Comparison of ENCODE assay signal across 20 mouse cellular contexts in genomic region chr11:54960251-54960650, GRCm38 (mm10). TPM values are rescaled to one million over a fixed set of nuclear protein-coding genes. Genes with fewer than 3 reads are reported as not detected.
DNase-seq lines count a peak whose midpoint lies in the region; ATAC-seq and TF ChIP-seq lines count a peak whose summit lies in the region.
"Had no signal": no experiment of that assay in that cellular context is flagged by ENCODE, and none has a peak within 500 bp of the region (broad histone marks: within the 10 kb centered on the region; RNA-seq: fewer than 3 reads in every experiment).

No protein-coding gene starts in this region.

- ATAC-seq in megakaryocyte, adult 5-6 weeks (ENCODE audit: poor library complexity, severe bottlenecking) = no peak
- ATAC-seq in forebrain, embryonic 13.5 days = no peak
- no peak for ATAC-seq in activated CD4-positive, CD25-positive, alpha-beta regulatory T cell, adult 4 months
- ATAC-seq: forebrain, embryonic 14.5 days; forebrain, embryonic 16.5 days had no signal

- peak overlapping the region; percentile 96 for H3K4me2 ChIP-seq in CH12.LX (ENCODE audit: insufficient read depth, low read depth, poor library complexity, severe bottlenecking)
- no peak overlapping the region for H3K4me2 ChIP-seq in forebrain, embryonic 13.5 days
- H3K4me2 ChIP-seq: embryonic facial prominence, embryonic 12.5 days had no signal

- TF ChIP-seq EP300 in CH12.LX (IDR thresholded peaks at IDR 0.05; ENCODE audit: low read length) = no peak
- TF ChIP-seq EP300 in MEL (IDR thresholded peaks at IDR 0.05; ENCODE audit: low read depth in 1 of 2, low read length in 2 of 2) = no peak

- peak overlapping the region; percentile 92 for H3K4me3 ChIP-seq in megakaryocyte, embryonic 14.5 days (replicated peaks)
- peak overlapping the region; percentile 19 to 90 (median 33) for H3K4me3 ChIP-seq in CH12.LX (replicated peaks in 1 of 3; ENCODE audit: low read depth in 2 of 3, low read length in 2 of 3, poor library complexity in 1 of 3)
- no peak overlapping the region for H3K4me3 ChIP-seq in MEL (ENCODE audit: control insufficient read depth in 1 of 2, insufficient read depth in 1 of 2, low read depth in 2 of 2, low read length in 2 of 2)
- no peak overlapping the region for H3K4me3 ChIP-seq in forebrain, embryonic 13.5 days
- H3K4me3 ChIP-seq: embryonic facial prominence, embryonic 10.5 days; embryonic facial prominence, embryonic 12.5 days had no signal

- peak overlapping the region; percentile 30 for H3K27ac ChIP-seq in CH12.LX (ENCODE audit: insufficient read depth, low read depth)
- H3K27ac ChIP-seq in MEL (ENCODE audit: control insufficient read depth, low read depth, low read length) = no peak overlapping the region
- H3K27ac ChIP-seq in forebrain, embryonic 13.5 days = no peak overlapping the region
- H3K27ac ChIP-seq: embryonic facial prominence, embryonic 10.5 days; embryonic facial prominence, embryonic 12.5 days had no signal

- in situ Hi-C loops in CH12.LX (cut with MboI; ENCODE audit: low pct_ligation_motif_present, low pct_unique_long_range_greater_than_20kb, low sequenced_read_pairs) = no loop called here

- TF ChIP-seq RAD21 in CH12.LX (IDR thresholded peaks at IDR 0.05; ENCODE audit: low read depth, low read length) (no peak), MEL (IDR thresholded peaks at IDR 0.05; ENCODE audit: low read depth, low read length) (no peak)

- H3K27me3 ChIP-seq in megakaryocyte, embryonic 14.5 days (replicated peaks) = no peaks in the 10 kb centered on the region
- H3K27me3 ChIP-seq in CH12.LX (replicated peaks) (no peaks in the 10 kb centered on the region), MEL (ENCODE audit: control insufficient read depth in 1 of 2, insufficient read depth in 2 of 2, low read length in 2 of 2) (no peaks in the 10 kb centered on the region)
- H3K27me3 ChIP-seq in forebrain, embryonic 13.5 days = no peaks in the 10 kb centered on the region
- H3K27me3 ChIP-seq: embryonic facial prominence, embryonic 12.5 days had no signal

- dilution Hi-C loops in CH12.LX (cut with MboI; ENCODE audit: extremely low pct_ligation_motif_present, extremely low pct_unique_long_range_greater_than_20kb, low sequenced_read_pairs) = no loop called here

- peaks cover 93% of the 10 kb centered on the region for H3K4me1 ChIP-seq in megakaryocyte, embryonic 14.5 days
- H3K4me1 ChIP-seq in CH12.LX (ENCODE audit: control insufficient read depth in 1 of 2, insufficient read depth in 2 of 2) = peaks cover 28 to 74% of the 10 kb centered on the region in 2 experiments
- peaks cover 19 to 58% of the 10 kb centered on the region in 2 experiments for H3K4me1 ChIP-seq in MEL (ENCODE audit: control insufficient read depth in 1 of 2, insufficient read depth in 2 of 2, low read length in 2 of 2)
- H3K4me1 ChIP-seq in forebrain, embryonic 13.5 days = no peaks in the 10 kb centered on the region
- H3K4me1 ChIP-seq: embryonic facial prominence, embryonic 12.5 days had no signal

- 0 out of 2 replicates have a peak, but pooled peaks have one; percentile 15 for TF ChIP-seq POLR2A in CH12.LX (IDR thresholded peaks at IDR 0.05; ENCODE audit: low read depth, low read length)
- no peak for TF ChIP-seq POLR2A in MEL (IDR thresholded peaks at IDR 0.05; ENCODE audit: control insufficient read depth in 1 of 2, insufficient read depth in 1 of 2, low read depth in 1 of 2, low read length in 2 of 2, poor library complexity in 1 of 2)

- H3K79me2 ChIP-seq in CH12.LX (replicated peaks; ENCODE audit: control insufficient read depth, extremely low read depth, insufficient read depth, poor library complexity, severe bottlenecking) (peaks cover 59% of the 10 kb centered on the region), MEL (ENCODE audit: control insufficient read depth, insufficient read depth, low read length, poor library complexity) (peaks cover 3% of the 10 kb centered on the region; the same call in 1 of the 2 replicates)

- H3K36me3 ChIP-seq in megakaryocyte, embryonic 14.5 days (replicated peaks; ENCODE audit: low read length) = peaks cover 41% of the 10 kb centered on the region
- peaks cover 3 to 21% of the 10 kb centered on the region in 2 experiments for H3K36me3 ChIP-seq in CH12.LX (replicated peaks in 1 of 2; ENCODE audit: control insufficient read depth in 1 of 2, insufficient read depth in 1 of 2, low read length in 1 of 2)
- peaks cover 0 to 32% of the 10 kb centered on the region in 2 experiments; a peak in 2 of 4 replicates for H3K36me3 ChIP-seq in MEL (ENCODE audit: control insufficient read depth in 1 of 2, insufficient read depth in 2 of 2, low read length in 2 of 2)
- no peaks in the 10 kb centered on the region for H3K36me3 ChIP-seq in forebrain, embryonic 13.5 days (ENCODE audit: poor library complexity, severe bottlenecking)
- H3K36me3 ChIP-seq: embryonic facial prominence, embryonic 10.5 days; embryonic facial prominence, embryonic 12.5 days; G1E had no signal

- H3K9ac ChIP-seq in CH12.LX (ENCODE audit: insufficient read depth, low read depth) (peak overlapping the region; percentile 58), MEL (ENCODE audit: control insufficient read depth, low read depth, low read length, poor library complexity, severe bottlenecking) (no peak overlapping the region)
- no peak overlapping the region for H3K9ac ChIP-seq in forebrain, embryonic 13.5 days
- H3K9ac ChIP-seq: embryonic facial prominence, embryonic 12.5 days had no signal

- 85% methylated on average over 6 of the region's 6 CpGs for WGBS in forebrain, embryonic 13.5 days

- TF ChIP-seq CTCF in CH12.LX (conservative IDR thresholded peaks at IDR 0.05 in 1 of 2, IDR thresholded peaks at IDR 0.05 in 1 of 2; ENCODE audit: low read depth in 2 of 2, low read length in 2 of 2) = no peak
- TF ChIP-seq CTCF in MEL (IDR thresholded peaks at IDR 0.05 in 2 of 3, conservative IDR thresholded peaks at IDR 0.05 in 1 of 3; ENCODE audit: control insufficient read depth in 1 of 3, insufficient read depth in 1 of 3, low read depth in 2 of 3, low read length in 3 of 3, poor library complexity in 1 of 3, severe bottlenecking in 1 of 3) = no peak

- DNase-seq in CH12.LX (ENCODE audit: extremely low read depth) (no peak), MEL (ENCODE audit: low read depth, low spot score) (no peak)
- no peak for DNase-seq in left cerebral cortex, adult 8-10 months (ENCODE audit: low spot score in 2 of 2)
- DNase-seq: adrenal gland, adult 8-10 months; adrenal gland, postnatal 14 days; adrenal gland, postnatal 36 days; cerebellum, adult 11-12 months; cerebellum, adult 2 months; cerebellum, adult 9-10 months; cerebellum, postnatal 10 days; cerebellum, postnatal 25 days had no signal

- H3K9me3 ChIP-seq in megakaryocyte, embryonic 14.5 days = peaks cover 6% of the 10 kb centered on the region
- H3K9me3 ChIP-seq in CH12.LX (replicated peaks; ENCODE audit: low read length) (peaks cover 5% of the 10 kb centered on the region), MEL (replicated peaks; ENCODE audit: insufficient read depth, low read length) (no peaks in the 10 kb centered on the region)
- H3K9me3 ChIP-seq in forebrain, embryonic 13.5 days (replicated peaks) = no peaks in the 10 kb centered on the region
- H3K9me3 ChIP-seq: embryonic facial prominence, embryonic 10.5 days; embryonic facial prominence, embryonic 12.5 days; G1E had no signal

TF ChIP-seq in CH12.LX, 34 proteins besides CTCF, POLR2A, EP300 and RAD21 (continues in another document):
- no peak for TF ChIP-seq MXI1 (IDR thresholded peaks at IDR 0.05; ENCODE audit: low read depth, low read length)
- no peak for TF ChIP-seq MAFK (IDR thresholded peaks at IDR 0.05; ENCODE audit: insufficient replicate concordance, low read length)
- no peak for TF ChIP-seq IRF4 (IDR thresholded peaks at IDR 0.05; ENCODE audit: low read depth, low read length)
- TF ChIP-seq SMC3 (IDR thresholded peaks at IDR 0.05; ENCODE audit: low read depth, low read length) = no peak

TF ChIP-seq in MEL, 35 proteins besides CTCF, POLR2A, EP300 and RAD21:
- no peak for TF ChIP-seq MYB (IDR thresholded peaks at IDR 0.05; ENCODE audit: low read depth, low read length)
- TF ChIP-seq TBP (IDR thresholded peaks at IDR 0.05; ENCODE audit: low read depth, low read length) = no peak
- TF ChIP-seq GATA1 (IDR thresholded peaks at IDR 0.05; ENCODE audit: low read depth, low read length) = peak; percentile 19; the same call in 1 of the 2 replicates
- no peak for TF ChIP-seq ETS1 (IDR thresholded peaks at IDR 0.05; ENCODE audit: low read depth, low read length)
TF ChIP-seq in MEL: peak in this region for 1.

RNA-seq across cellular contexts. Expression of gene Tnip1, which starts 2.5 kb away (rescaled TPM):
- polyA plus RNA-seq in megakaryocyte, embryonic 14.5 days (2012; ENCODE audit: insufficient read depth, low replicate concordance) = 69.0 and 80.2 TPM in 2 replicates
- total RNA-seq in megakaryocyte, adult 5-6 weeks (2015) = 28.3 and 32.6 TPM in 2 replicates
- 26.7 and 47.2 TPM in 2 replicates for total RNA-seq in megakaryocyte, adult 5-6 weeks (2017)
- total RNA-seq in CH12.LX (2012; rRNA removed) (67.8 and 76.2 TPM in 2 replicates), CH12.LX (2014; rRNA removed) (34.9 and 36.1 TPM in 2 replicates), MEL (2012; rRNA removed) (8.1 and 10.5 TPM in 2 replicates)
- polyA plus RNA-seq in CH12.LX (2012; ENCODE audit: insufficient read length, low read depth) (134 and 137 TPM in 2 replicates), MEL (2012; ENCODE audit: insufficient read depth in 1 of 2, insufficient read length in 2 of 2, low read depth in 1 of 2, low replicate concordance in 2 of 2, missing spikeins in 1 of 2) (10 to 100 TPM in 1 of 2 experiments, not detected in 1; 19.7 TPM)
- total RNA-seq in left cerebral cortex, adult 8-10 months (2022) = 10 to 100 TPM; 33.0 to 36.3 (median 34.9) TPM
- 10.4 and 10.8 TPM in 2 replicates for polyA plus RNA-seq in forebrain, embryonic 13.5 days (2015; fragmentation: Nextera tagmentation; extraction: Ambion mirVana)
- 10 to 100 TPM; 81.5 to 98.2 TPM for polyA plus RNA-seq in activated CD4-positive, CD25-positive, alpha-beta regulatory T cell, adult 4 months (2017; shearing (Covaris generic))

RNA-seq across cellular contexts. Expression of gene Gpx3, which starts 58.0 kb away (rescaled TPM):
- polyA plus RNA-seq in megakaryocyte, embryonic 14.5 days (2012; ENCODE audit: insufficient read depth, low replicate concordance) = 21.7 and 34.2 TPM in 2 replicates
- total RNA-seq in megakaryocyte, adult 5-6 weeks (2015) = 52.7 and 58.3 TPM in 2 replicates
- total RNA-seq in megakaryocyte, adult 5-6 weeks (2017) = 1.8 and 6.0 TPM in 2 replicates
- total RNA-seq in CH12.LX (2012; rRNA removed) (0.25 TPM in 1 of 2 replicates, not detected in the other), CH12.LX (2014; rRNA removed) (not detected in 2 replicates), MEL (2012; rRNA removed) (0.12 TPM in 1 of 2 replicates, not detected in the other)
- polyA plus RNA-seq in CH12.LX (2012; ENCODE audit: insufficient read length, low read depth) (0.63 and 0.90 TPM in 2 replicates), MEL (2012; ENCODE audit: insufficient read depth in 1 of 2, insufficient read length in 2 of 2, low read depth in 1 of 2, low replicate concordance in 2 of 2, missing spikeins in 1 of 2) (under 1 TPM in 1 of 2 experiments, not detected in 1; 0.15 TPM)
- total RNA-seq in left cerebral cortex, adult 8-10 months (2022) = 10 to 100 TPM in 2 of 4 experiments, 1 to 10 TPM in 2; 7.5 to 12.5 (median 10.4) TPM
- 17.9 and 20.8 TPM in 2 replicates for polyA plus RNA-seq in forebrain, embryonic 13.5 days (2015; fragmentation: Nextera tagmentation; extraction: Ambion mirVana)
- 1 to 10 TPM in 1 of 2 experiments, under 1 TPM in 1; 0.90 to 1.1 TPM for polyA plus RNA-seq in activated CD4-positive, CD25-positive, alpha-beta regulatory T cell, adult 4 months (2017; shearing (Covaris generic))
- total RNA-seq: G1E had no signal
- polyA plus RNA-seq: G1E had no signal

Comparison
In these comparisons a context has a peak if more than half of its experiments do, and no peak if none do; other contexts are left out.
1. H3K4me3 ChIP-seq: peak in megakaryocyte, embryonic 14.5 days (single experiment) and CH12.LX (3 of 3); none in MEL (0 of 2) and forebrain, embryonic 13.5 days (single experiment).